Mouse (Mus musculus) embryonic facial prominence, embryonic 10.5 days (tissue): ENCODE measurements around the gene Sct. TPM values are rescaled to one million over a fixed set of nuclear protein-coding genes. Genes with fewer than 3 reads are reported as not detected.
"Not testable (repeated sequence)": the region's sequence is repeated elsewhere in the genome, so short reads cannot be mapped to it uniquely, and the experiment has no call there.

Experiments
- DNase-seq: peaks from one replicate; pipeline ENCODE4 v3.0.0-alpha.2; 2017; ENCODE audit warnings: low spot score
- H3K27ac ChIP-seq: fragments of 300-500 bp; sonication (generic); replicated peaks from 2 replicates; pipeline ENCODE4 v1.5.1; 2016; ENCODE audit warnings: mild to moderate bottlenecking
- H3K27me3 ChIP-seq: fragments of 300-500 bp; sonication (generic); replicated peaks from 2 replicates; pipeline ENCODE4 v1.6.1; 2016; ENCODE audit warnings: low read depth, mild to moderate bottlenecking; ENCODE audit not compliant: poor library complexity, severe bottlenecking
- H3K36me3 ChIP-seq: fragments of 300-500 bp; sonication (generic); replicated peaks from 2 replicates; pipeline ENCODE4 v1.6.1; 2016; ENCODE audit warnings: mild to moderate bottlenecking, moderate library complexity
- H3K4me1 ChIP-seq: fragments of 300-500 bp; sonication (generic); 2 replicates; pipeline ENCODE4 v1.6.1; 2016
- H3K4me3 ChIP-seq: fragments of 300-500 bp; sonication (generic); 2 replicates; pipeline ENCODE4 v1.5.1; 2016; ENCODE audit warnings: mild to moderate bottlenecking, moderate library complexity
- H3K9me3 ChIP-seq: fragments of 300-500 bp; sonication (generic); 2 replicates; pipeline ENCODE4 v1.6.1; 2016; ENCODE audit warnings: mild to moderate bottlenecking
- WGBS: fragments of 180-500 bp; shearing (Covaris S2); methylation state at CpG from one replicate; pipeline ENCODE4 v1.1.7; 2016; 5-methylcytosine and 5-hydroxymethylcytosine counted together
- polyA plus RNA-seq: library from polyadenylated mRNA; unstranded; fragments of >200 nt; fragmentation: Nextera tagmentation; extraction: Ambion mirVana; gene quantifications from 2 replicates; pipeline ENCODE4 v1.2.1, GENCODE M21; 2016

Sct gene
- polyA plus RNA-seq, 1 experiment from 2014 or later, result 8.8 TPM

DNA sequence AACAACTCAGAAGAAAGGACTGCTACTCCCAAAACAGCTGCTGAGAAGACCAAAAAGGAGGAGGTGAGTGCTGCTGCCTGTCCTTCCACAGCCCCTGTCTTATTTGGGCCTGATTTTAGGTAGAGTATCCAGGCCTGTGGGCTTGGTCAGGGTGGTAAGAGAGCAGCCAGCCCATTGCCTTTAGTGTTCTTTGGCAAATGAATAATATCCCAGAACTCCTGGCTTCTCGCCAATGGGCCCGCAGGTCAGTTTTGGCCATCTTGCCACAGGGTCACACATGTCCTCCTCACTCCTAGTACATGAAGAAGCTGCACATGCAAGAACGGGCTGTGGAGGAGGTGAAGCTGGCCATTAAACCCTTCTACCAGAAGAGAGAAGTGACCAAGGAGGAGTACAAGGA, 17.5 kb downstream of the Sct start:
- WGBS, result 94% methylated on average over 3 of the region's 3 CpGs
- DNase-seq, result no peak
- Histone ChIP-seq H3K27ac (no peak overlapping the region), H3K9me3 (no peaks in the 10 kb centered on the region), H3K4me1 (peaks cover 17% of the 10 kb centered on the region), H3K4me3 (no peak overlapping the region), H3K36me3 (peaks cover 81% of the 10 kb centered on the region), H3K27me3 (no peaks in the 10 kb centered on the region)

GRCm38 (mm10) chr7:141256159-141256558, 22.8 kb downstream of the Sct start:
- DNase-seq, result no peak
- 92% methylated on average over 10 of the region's 10 CpGs for WGBS
- Histone ChIP-seq H3K27me3 (no peaks in the 10 kb centered on the region), H3K4me1 (no peaks in the 10 kb centered on the region), H3K36me3 (peaks cover 98% of the 10 kb centered on the region), H3K4me3 (no peak overlapping the region), H3K9me3 (no peaks in the 10 kb centered on the region), H3K27ac (no peak overlapping the region)

- H3K36me3 ChIP-seq, result peaks cover 98% of the 10 kb centered on the region
- WGBS, result 89% methylated on average over 4 of the region's 4 CpGs
- not testable (repeated sequence) for H3K9me3 ChIP-seq
These were observed 28.4 kb downstream of the Sct start for GRCm38 (mm10) chr7:141250486-141250885.

GRCm38 (mm10) chr7:141231551-141231950, 47.4 kb downstream of the Sct start:
- Histone ChIP-seq H3K27me3 (no peaks in the 10 kb centered on the region), H3K27ac (no peak overlapping the region), H3K9me3 (no peaks in the 10 kb centered on the region), H3K4me1 (peaks cover 25% of the 10 kb centered on the region), H3K4me3 (no peak overlapping the region), H3K36me3 (peaks cover 64% of the 10 kb centered on the region)
- DNase-seq, result no peak
- WGBS, result 95% methylated on average over 10 of the region's 10 CpGs

More at GRCm38 (mm10) chr7:141250486-141250885, 28.4 kb downstream of the Sct start:
- H3K27me3 ChIP-seq, H3K4me1 ChIP-seq, H3K4me3 ChIP-seq, H3K27ac ChIP-seq, DNase-seq: not testable (repeated sequence)

- WGBS, result 92% methylated on average over 3 of the region's 3 CpGs
- H3K9me3 ChIP-seq, result no peaks in the 10 kb centered on the region
- no peak overlapping the region for H3K4me3 ChIP-seq
- no peak overlapping the region for H3K27ac ChIP-seq
- peaks cover 25% of the 10 kb centered on the region for H3K4me1 ChIP-seq
- peaks cover 60% of the 10 kb centered on the region for H3K36me3 ChIP-seq
- DNase-seq, result no peak
- H3K27me3 ChIP-seq, result no peaks in the 10 kb centered on the region
These were observed 47.8 kb downstream of the Sct start for GRCm38 (mm10) chr7:141231111-141231510.

DNA sequence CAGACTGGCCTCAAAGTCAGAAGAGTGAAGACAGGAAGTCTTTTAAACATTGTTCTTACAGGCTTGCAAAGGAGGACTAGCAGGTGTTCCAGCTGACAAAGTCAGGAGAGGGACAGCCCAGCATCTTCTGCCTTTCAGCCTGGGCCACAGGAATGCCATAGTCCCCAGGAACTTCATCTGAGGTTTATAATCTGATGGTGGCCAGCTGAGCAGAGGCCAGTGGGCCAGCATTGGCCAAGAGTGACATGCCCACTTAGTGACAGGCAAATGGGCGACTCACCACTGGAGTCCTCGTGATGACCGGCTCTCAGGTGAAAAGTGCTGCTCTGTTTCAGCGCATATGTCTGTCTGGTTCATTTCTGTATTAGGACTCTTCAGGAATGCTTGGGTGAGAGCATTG, 48.4 kb downstream of the Sct start:
- no peak for DNase-seq
- no peak overlapping the region for H3K27ac ChIP-seq
- H3K36me3 ChIP-seq, result peaks cover 54% of the 10 kb centered on the region
- 93% methylated on average over 4 of the region's 4 CpGs for WGBS
- H3K4me1 ChIP-seq, result peaks cover 25% of the 10 kb centered on the region
- H3K4me3 ChIP-seq, result peak overlapping the region; percentile 100; the same call in 1 of the 2 replicates
- H3K9me3 ChIP-seq, result no peaks in the 10 kb centered on the region
- no peaks in the 10 kb centered on the region for H3K27me3 ChIP-seq

- 62% methylated on average over 6 of the region's 6 CpGs for WGBS
- no peak for DNase-seq
- Histone ChIP-seq H3K36me3 (peaks cover 46% of the 10 kb centered on the region), H3K27ac (peak overlapping the region; percentile 98; the same call in 1 of the 2 replicates), H3K27me3 (no peaks in the 10 kb centered on the region), H3K4me1 (peaks cover 25% of the 10 kb centered on the region), H3K9me3 (no peaks in the 10 kb centered on the region), H3K4me3 (peak overlapping the region; percentile 100)
These were observed 49.2 kb downstream of the Sct start for GRCm38 (mm10) chr7:141229702-141230101.

Other genes with a start within 250 kb of the Sct start
- 26.5 and 27.7 TPM in 2 replicates for gene B4galnt4, start 218.0 kb downstream of the Sct start, polyA plus RNA-seq
- gene Pkp3, start 200.9 kb downstream of the Sct start, polyA plus RNA-seq, result 9.4 and 9.6 TPM in 2 replicates
- 2.2 and 2.3 TPM in 2 replicates for gene Sigirr, start 178.6 kb downstream of the Sct start, polyA plus RNA-seq
- 1.8 and 2.5 TPM in 2 replicates for gene Ano9, start 161.3 kb downstream of the Sct start, polyA plus RNA-seq
- 77.8 and 83.8 TPM in 2 replicates for gene Ptdss2, start 156.8 kb downstream of the Sct start, polyA plus RNA-seq
- gene Rnh1, start 106.3 kb downstream of the Sct start, polyA plus RNA-seq, result 77.9 and 79.7 TPM in 2 replicates
- gene Hras, start 85.1 kb downstream of the Sct start, polyA plus RNA-seq, result 94.3 and 94.9 TPM in 2 replicates
- 15.1 and 18.1 TPM in 2 replicates for gene Lrrc56, start 85.0 kb downstream of the Sct start, polyA plus RNA-seq
- 4.9 and 5.3 TPM in 2 replicates for gene Lmntd2, start 65.1 kb downstream of the Sct start, polyA plus RNA-seq
- 54.5 and 56.0 TPM in 2 replicates for gene Rassf7, start 63.3 kb downstream of the Sct start, polyA plus RNA-seq
- 114 and 124 TPM in 2 replicates for gene Phrf1, start 50.3 kb downstream of the Sct start, polyA plus RNA-seq
- gene Irf7, start 12.7 kb downstream of the Sct start, polyA plus RNA-seq, result 0.34 TPM in 2 replicates
- 0.10 and 0.17 TPM in 2 replicates for gene Cdhr5, start 2.3 kb downstream of the Sct start, polyA plus RNA-seq
- gene Drd4, start 12.9 kb upstream of the Sct start, polyA plus RNA-seq, result 0.60 and 0.86 TPM in 2 replicates
- gene Deaf1, start 48.6 kb upstream of the Sct start, polyA plus RNA-seq, result 57.9 and 65.0 TPM in 2 replicates
- gene Tmem80, start 48.6 kb upstream of the Sct start, polyA plus RNA-seq, result 44.9 and 49.0 TPM in 2 replicates
- 12.1 and 13.0 TPM in 2 replicates for gene Eps8l2, start 59.7 kb upstream of the Sct start, polyA plus RNA-seq
- 297 and 299 TPM in 2 replicates for gene Taldo1, start 113.1 kb upstream of the Sct start, polyA plus RNA-seq
- gene Gatd1, start 135.0 kb upstream of the Sct start, polyA plus RNA-seq, result 48.5 and 50.8 TPM in 2 replicates
- 7.7 and 8.4 TPM in 2 replicates for gene Cend1, start 150.4 kb upstream of the Sct start, polyA plus RNA-seq
- 49.3 and 52.2 TPM in 2 replicates for gene Slc25a22, start 158.8 kb upstream of the Sct start, polyA plus RNA-seq
- gene Pidd1, start 164.9 kb upstream of the Sct start, polyA plus RNA-seq, result 24.9 and 26.0 TPM in 2 replicates
- 1,198 and 1,200 TPM in 2 replicates for gene Rplp2, start 168.2 kb upstream of the Sct start, polyA plus RNA-seq
- 13.2 and 14.3 TPM in 2 replicates for gene Pnpla2, start 176.1 kb upstream of the Sct start, polyA plus RNA-seq
- gene Cracr2b, start 182.0 kb upstream of the Sct start, polyA plus RNA-seq, result 6.6 and 8.3 TPM in 2 replicates
- gene Cd151, start 188.3 kb upstream of the Sct start, polyA plus RNA-seq, result 20.6 and 22.4 TPM in 2 replicates
- gene Polr2l, start 196.0 kb upstream of the Sct start, polyA plus RNA-seq, result 84.0 and 86.0 TPM in 2 replicates
- gene Tspan4, start 196.1 kb upstream of the Sct start, polyA plus RNA-seq, result 32.6 and 34.2 TPM in 2 replicates